Mouse (Mus musculus) intestine, postnatal 0 days (tissue): ENCODE results near the gene Nudt4. TPM values are rescaled to one million over a fixed set of nuclear protein-coding genes. Genes with fewer than 3 reads are reported as not detected.

Experiments used
- ATAC-seq: fragments of 200-750 bp; cut with Nextera tagmentation; 2 replicates; pipeline ENCODE4 v1.8.0; 2017; ENCODE audit warnings: mild to moderate bottlenecking, moderate TSS enrichment, moderate library complexity
- H3K27ac ChIP-seq: fragments of 300-500 bp; sonication (generic); 2 replicates; pipeline ENCODE4 v1.5.1; 2014; ENCODE audit warnings: mild to moderate bottlenecking, low read depth, low read length, moderate library complexity
- H3K27me3 ChIP-seq: fragments of 300-500 bp; sonication (generic); replicated peaks from 2 replicates; pipeline ENCODE4 v1.6.1; 2014; ENCODE audit warnings: low read length, mixed read lengths; ENCODE audit not compliant: control insufficient read depth, insufficient read depth
- H3K36me3 ChIP-seq: fragments of 300-500 bp; sonication (generic); 2 replicates; pipeline ENCODE4 v1.6.1; 2014; ENCODE audit warnings: mild to moderate bottlenecking, moderate library complexity; ENCODE audit not compliant: control insufficient read depth, insufficient read depth
- H3K4me1 ChIP-seq: fragments of 300-500 bp; sonication (generic); replicated peaks from 2 replicates; pipeline ENCODE4 v1.6.1; 2014; ENCODE audit warnings: antibody characterized with exemption, low read length, mixed read lengths; ENCODE audit not compliant: control insufficient read depth, insufficient read depth
- H3K4me2 ChIP-seq: fragments of 300-500 bp; sonication (generic); replicated peaks from 2 replicates; pipeline ENCODE4 v1.6.1; 2014; ENCODE audit warnings: low read depth, mild to moderate bottlenecking, moderate library complexity
- H3K4me3 ChIP-seq: fragments of 300-500 bp; sonication (generic); 2 replicates; pipeline ENCODE4 v1.5.1; 2014; ENCODE audit warnings: low read depth, low read length
- H3K9ac ChIP-seq: fragments of 300-500 bp; sonication (generic); 2 replicates; pipeline ENCODE4 v1.6.1; 2014; ENCODE audit warnings: mild to moderate bottlenecking, low read depth, low read length
- H3K9me3 ChIP-seq: fragments of 300-500 bp; sonication (generic); 2 replicates; pipeline ENCODE4 v1.6.1; 2016; ENCODE audit warnings: mixed run types; ENCODE audit not compliant: control insufficient read depth
- CTCF ChIP-seq: sonication (generic); IDR thresholded peaks from 2 replicates; pipeline ENCODE4 v1.5.1; 2016; ENCODE audit warnings: low read depth, mild to moderate bottlenecking, control low read depth, antibody characterized with exemption, moderate library complexity
- WGBS: fragments of 180-500 bp; shearing (Covaris S2); extraction: QIAGEN DNeasy Blood & Tissue Kit; methylation state at CpG from one replicate; pipeline ENCODE4 v1.1.7; 2014; 5-methylcytosine and 5-hydroxymethylcytosine counted together
- polyA plus RNA-seq: library from polyadenylated mRNA; unstranded; fragments of >200 nt; fragmentation: Nextera tagmentation; extraction: Ambion mirVana; gene quantifications from 2 replicates; pipeline ENCODE4 v1.2.1, GENCODE M21; 2015

The Nudt4 gene
- polyA plus RNA-seq, 1 experiment from 2014 or later, result 107 TPM

DNA sequence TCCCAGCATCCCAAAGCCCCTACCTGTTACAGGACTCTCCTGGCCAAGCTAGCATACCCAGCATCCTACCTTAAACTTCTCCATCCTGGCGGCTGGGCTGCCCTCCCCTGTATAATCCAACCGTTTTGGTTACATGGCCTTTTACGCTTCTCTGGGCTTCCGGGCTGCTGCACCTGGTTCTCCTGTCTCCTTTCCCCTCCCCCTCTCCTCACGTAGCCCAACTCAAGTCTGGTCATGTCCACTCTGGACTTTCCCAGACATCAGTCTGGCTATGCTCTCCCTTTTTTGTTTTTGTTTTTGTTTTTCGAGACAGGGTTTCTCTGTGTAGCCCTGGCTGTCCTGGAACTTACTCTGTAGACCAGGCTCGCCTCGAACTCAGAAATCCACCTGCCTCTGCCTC, 51.3 kb downstream of the Nudt4 start:
- TF ChIP-seq CTCF, result no peak
- WGBS, result 91% methylated on average over 8 of the region's 8 CpGs

DNA sequence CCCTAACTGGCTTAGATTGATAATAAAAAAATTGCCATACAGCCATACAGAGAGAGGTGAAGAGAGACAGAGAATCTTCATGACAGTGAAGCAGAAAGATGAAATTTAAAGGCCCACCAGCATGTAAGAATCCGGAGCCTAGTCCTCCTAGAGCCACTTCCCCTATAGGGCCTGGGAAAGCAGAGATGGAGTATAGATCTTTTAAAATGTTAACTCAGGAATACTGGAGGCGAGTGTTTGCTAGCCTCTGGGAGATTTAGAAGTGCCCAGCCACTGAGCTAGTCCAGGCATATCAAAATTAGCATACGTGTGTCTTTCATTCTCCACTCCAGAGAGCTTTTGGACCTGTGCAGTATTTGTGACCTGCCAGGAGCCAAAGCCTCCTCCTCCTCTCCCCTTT, 54.7 kb downstream of the Nudt4 start:
- Histone ChIP-seq H3K4me2 (no peak overlapping the region), H3K9ac (no peak overlapping the region), H3K27me3 (no peaks in the 10 kb centered on the region), H3K27ac (no peak overlapping the region), H3K4me3 (no peak overlapping the region), H3K36me3 (no peaks in the 10 kb centered on the region), H3K9me3 (no peaks in the 10 kb centered on the region), H3K4me1 (no peaks in the 10 kb centered on the region)
- no peak for TF ChIP-seq CTCF
- no peak for ATAC-seq
- WGBS, result 77% methylated on average over 3 of the region's 3 CpGs

More for the DNA sequence above, 51.3 kb downstream of the Nudt4 start:
- no peak overlapping the region for H3K4me3 ChIP-seq
- H3K9me3 ChIP-seq, result no peaks in the 10 kb centered on the region
- 0 out of 2 replicates have a peak, but pooled peaks cover 3% of the 10 kb centered on the region for H3K4me1 ChIP-seq
- H3K27me3 ChIP-seq, result no peaks in the 10 kb centered on the region
- no peak overlapping the region for H3K4me2 ChIP-seq
- no peak overlapping the region for H3K9ac ChIP-seq
- no peak for ATAC-seq
- H3K36me3 ChIP-seq, result no peaks in the 10 kb centered on the region
- no peak overlapping the region for H3K27ac ChIP-seq

DNA sequence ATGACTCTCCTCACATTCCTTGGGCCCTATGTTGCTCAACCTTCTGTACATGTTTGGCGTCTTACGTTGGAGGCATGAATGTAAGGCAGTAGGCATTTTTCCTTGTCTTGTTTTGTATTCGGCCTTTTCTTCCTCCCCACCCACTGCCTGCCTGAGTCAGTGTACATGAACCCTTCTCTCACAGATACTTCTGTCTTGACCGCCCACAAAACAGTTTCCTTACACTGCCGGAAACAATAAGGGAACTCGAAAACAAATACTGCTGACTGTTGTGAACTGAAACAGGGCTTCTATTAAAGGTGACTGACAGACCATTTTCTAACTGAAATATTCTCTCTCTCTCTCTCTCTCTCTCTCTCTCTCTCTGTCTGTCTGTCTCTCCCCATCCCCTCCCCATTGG, 55.2 kb downstream of the Nudt4 start:
- no peaks in the 10 kb centered on the region for H3K9me3 ChIP-seq
- TF ChIP-seq CTCF, result no peak
- no peaks in the 10 kb centered on the region for H3K4me1 ChIP-seq
- H3K36me3 ChIP-seq, result no peaks in the 10 kb centered on the region
- H3K4me2 ChIP-seq, result no peak overlapping the region
- H3K27ac ChIP-seq, result no peak overlapping the region
- no peaks in the 10 kb centered on the region for H3K27me3 ChIP-seq
- 71% methylated on average over 6 of the region's 6 CpGs for WGBS
- H3K4me3 ChIP-seq, result no peak overlapping the region
- ATAC-seq, result no peak
- no peak overlapping the region for H3K9ac ChIP-seq

DNA sequence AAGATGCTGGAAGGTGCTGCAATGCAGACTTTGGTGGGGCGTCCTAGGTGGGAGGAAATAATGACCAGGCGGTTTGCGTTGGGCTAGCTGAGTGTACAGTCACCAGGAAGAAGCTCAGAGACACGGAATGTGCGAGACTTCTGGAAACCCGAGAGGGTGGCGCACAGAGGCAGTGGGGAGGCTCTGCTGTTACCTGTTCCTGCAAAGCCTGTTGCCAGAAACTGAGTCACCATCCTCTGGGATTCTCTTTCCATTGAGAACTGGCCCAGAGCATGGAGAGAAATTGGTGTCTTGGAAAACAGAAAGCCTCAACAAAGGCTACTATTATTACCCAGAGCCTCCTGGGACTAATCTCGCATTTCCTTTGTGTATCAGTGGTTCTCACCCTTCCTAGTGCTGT, 55.8 kb downstream of the Nudt4 start:
- no peak for TF ChIP-seq CTCF
- no peaks in the 10 kb centered on the region for H3K4me1 ChIP-seq
- no peak overlapping the region for H3K4me2 ChIP-seq
- no peak overlapping the region for H3K27ac ChIP-seq
- no peaks in the 10 kb centered on the region for H3K27me3 ChIP-seq
- H3K36me3 ChIP-seq, result no peaks in the 10 kb centered on the region
- ATAC-seq, result no peak
- H3K9ac ChIP-seq, result no peak overlapping the region
- no peaks in the 10 kb centered on the region for H3K9me3 ChIP-seq
- H3K4me3 ChIP-seq, result no peak overlapping the region
- 84% methylated on average over 8 of the region's 8 CpGs for WGBS

DNA sequence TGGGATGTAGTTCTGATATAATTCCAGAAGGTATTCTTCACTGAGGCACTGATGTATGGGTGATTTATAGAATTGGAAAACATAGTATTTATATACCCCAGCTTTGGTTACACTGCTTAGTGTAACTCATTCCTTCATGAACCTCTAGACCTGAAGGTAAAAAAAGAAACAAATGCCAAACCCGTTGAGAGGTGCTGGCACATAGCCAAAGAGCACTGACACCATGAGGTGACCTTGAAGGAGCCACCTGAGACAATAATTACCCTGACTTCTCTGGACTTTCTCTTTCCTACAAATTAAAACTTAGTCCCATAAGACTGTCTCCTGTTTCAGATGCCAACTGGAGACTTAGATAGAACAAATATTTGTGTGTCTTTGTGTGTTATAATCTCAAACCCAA, 59.6 kb downstream of the Nudt4 start:
- no peaks in the 10 kb centered on the region; the same call in 1 of the 2 replicates for H3K4me1 ChIP-seq

DNA sequence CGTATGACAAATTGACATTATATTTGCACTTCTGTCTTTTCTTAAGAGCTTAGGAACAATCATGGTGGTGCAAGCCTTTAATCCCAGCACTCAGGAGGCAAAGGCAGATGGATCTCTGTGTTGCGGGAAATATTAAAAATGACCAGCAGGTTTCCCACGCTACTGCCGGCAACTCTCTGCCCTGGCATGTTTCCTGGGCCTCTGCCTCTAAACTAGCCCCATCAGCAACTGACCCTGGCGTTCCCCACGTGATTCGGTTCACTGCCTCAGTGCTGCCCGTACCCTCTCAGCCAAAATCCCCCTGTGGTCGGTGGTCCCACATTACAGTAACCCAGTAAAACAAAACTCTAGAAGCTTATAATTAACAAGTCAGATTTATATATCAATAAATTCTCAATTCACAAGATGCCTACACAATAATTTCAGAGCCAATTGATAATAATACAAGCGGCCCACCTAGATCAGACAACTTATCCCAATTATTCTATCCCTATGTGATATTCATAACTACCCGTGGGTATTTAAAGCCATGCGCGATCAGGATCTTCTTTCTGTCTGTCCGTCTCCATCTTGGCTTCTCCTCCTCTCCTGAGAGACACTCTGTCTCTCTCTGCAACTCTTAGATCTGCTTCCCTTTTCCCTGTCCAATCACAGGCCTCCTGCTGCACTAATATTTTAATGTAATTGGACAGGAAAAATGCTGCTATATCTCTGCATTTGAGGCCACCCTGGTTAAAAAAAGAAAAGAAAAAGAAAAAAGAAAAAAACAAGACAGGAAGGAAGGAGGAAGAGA, 60.3 kb downstream of the Nudt4 start:
- Histone ChIP-seq H3K9ac (no peak overlapping the region), H3K27me3 (no peaks in the 10 kb centered on the region), H3K4me2 (no peak overlapping the region), H3K9me3 (no peaks in the 10 kb centered on the region), H3K27ac (no peak overlapping the region), H3K36me3 (no peaks in the 10 kb centered on the region), H3K4me3 (no peak overlapping the region), H3K4me1 (no peaks in the 10 kb centered on the region; the same call in 1 of the 2 replicates)
- ATAC-seq, result no peak
- TF ChIP-seq CTCF, result no peak
- WGBS, result 88% methylated on average over 14 of the region's 14 CpGs

More for the DNA sequence above, 59.6 kb downstream of the Nudt4 start:
- H3K4me2 ChIP-seq, result no peak overlapping the region
- no peaks in the 10 kb centered on the region for H3K27me3 ChIP-seq
- no peaks in the 10 kb centered on the region for H3K36me3 ChIP-seq
- no peak for ATAC-seq
- H3K9me3 ChIP-seq, result no peaks in the 10 kb centered on the region
- no peak overlapping the region for H3K4me3 ChIP-seq
- H3K9ac ChIP-seq, result no peak overlapping the region
- WGBS, result 6% methylated on average over 1 of the region's 1 CpGs
- no peak for TF ChIP-seq CTCF
- no peak overlapping the region for H3K27ac ChIP-seq
